Mouse (Mus musculus): ENCODE measurements around the gene Acbd4.

The Acbd4 gene

GRCm38 (mm10) chr11:103101481-103101865, at the start of gene Acbd4, which contains the start of gene Plcd3:
Gene Acbd4, plus strand, starts transcription at chr11:103101682.
Gene Plcd3, minus strand, starts transcription at chr11:103101658.
- in situ Hi-C loops (cut with MboI, MseI) = loop anchor here (5.0 kb wide), 2 partner anchors 56 to 241 kb away; no protein-coding TSS in a partner anchor

GRCm38 (mm10) chr11:103052078-103052477, 49.4 kb upstream of the Acbd4 start:
- in situ Hi-C loops (cut with MboI, MseI) = no loop called here

- in situ Hi-C loops (cut with MboI, MseI) = no loop called here
Observed at GRCm38 (mm10) chr11:103053191-103054076, 48.0 kb upstream of the Acbd4 start.

- in situ Hi-C loops (cut with MboI, MseI) = no loop called here
Observed at GRCm38 (mm10) chr11:103054798-103055197, 46.7 kb upstream of the Acbd4 start.

- in situ Hi-C loops (cut with MboI, MseI) = no loop called here
Observed at GRCm38 (mm10) chr11:103056636-103057035, 44.8 kb upstream of the Acbd4 start.

- in situ Hi-C loops (cut with MboI, MseI) = no loop called here
Observed at GRCm38 (mm10) chr11:103058499-103059085, 42.9 kb upstream of the Acbd4 start.

- in situ Hi-C loops (cut with MboI, MseI) = no loop called here
Observed at GRCm38 (mm10) chr11:103066191-103067050, 35.1 kb upstream of the Acbd4 start.

GRCm38 (mm10) chr11:103067051-103067361, 34.5 kb upstream of the Acbd4 start:
- in situ Hi-C loops (cut with MboI, MseI) = no loop called here

- in situ Hi-C loops (cut with MboI, MseI) = no loop called here
Observed at GRCm38 (mm10) chr11:103067457-103068001, 34.0 kb upstream of the Acbd4 start.

GRCm38 (mm10) chr11:103068272-103068671, 33.2 kb upstream of the Acbd4 start:
- in situ Hi-C loops (cut with MboI, MseI) = no loop called here

- in situ Hi-C loops (cut with MboI, MseI) = no loop called here
Observed at GRCm38 (mm10) chr11:103068884-103069283, 32.6 kb upstream of the Acbd4 start.

GRCm38 (mm10) chr11:103069731-103070130, 31.8 kb upstream of the Acbd4 start:
- in situ Hi-C loops (cut with MboI, MseI) = no loop called here

GRCm38 (mm10) chr11:103070322-103070880, 31.1 kb upstream of the Acbd4 start:
- in situ Hi-C loops (cut with MboI, MseI) = no loop called here

- in situ Hi-C loops (cut with MboI, MseI) = no loop called here
Observed at GRCm38 (mm10) chr11:103073671-103074070, 27.8 kb upstream of the Acbd4 start.

- in situ Hi-C loops (cut with MboI, MseI) = no loop called here
Observed at GRCm38 (mm10) chr11:103074121-103074650, 27.3 kb upstream of the Acbd4 start.

- in situ Hi-C loops (cut with MboI, MseI) = no loop called here
Observed at GRCm38 (mm10) chr11:103074796-103075323, 26.6 kb upstream of the Acbd4 start.

- in situ Hi-C loops (cut with MboI, MseI) = no loop called here
Observed at GRCm38 (mm10) chr11:103076010-103076409, 25.5 kb upstream of the Acbd4 start.

- in situ Hi-C loops (cut with MboI, MseI) = no loop called here
Observed at GRCm38 (mm10) chr11:103076581-103076980, 24.9 kb upstream of the Acbd4 start.

- in situ Hi-C loops (cut with MboI, MseI) = no loop called here
Observed at GRCm38 (mm10) chr11:103078131-103078530, 23.4 kb upstream of the Acbd4 start.

- in situ Hi-C loops (cut with MboI, MseI) = no loop called here
Observed at GRCm38 (mm10) chr11:103080323-103081091, 21.0 kb upstream of the Acbd4 start.
